Mouse (Mus musculus): Measurements from ENCODE around the gene Syt1.

Gene Syt1

GRCm38 (mm10) chr10:108765564-108765963 is 245.2 kb downstream of the Syt1 start:
- DNase-seq (ENCODE audit: low read depth, low spot score): no peak

GRCm38 (mm10) chr10:108763722-108764121 is 247.1 kb downstream of the Syt1 start:
- no peak for DNase-seq (ENCODE audit: low read depth, low spot score)

- DNase-seq (ENCODE audit: low read depth, low spot score): no peak
Measured at GRCm38 (mm10) chr10:108753304-108753703, 257.5 kb downstream of the Syt1 start.

- DNase-seq (ENCODE audit: low read depth, low spot score): no peak
Measured at GRCm38 (mm10) chr10:108743759-108744158, 267.0 kb downstream of the Syt1 start.

GRCm38 (mm10) chr10:108733982-108734381 is 276.8 kb downstream of the Syt1 start:
- DNase-seq (ENCODE audit: low read depth, low spot score): peak; percentile 9

GRCm38 (mm10) chr10:108728961-108729360 is 281.8 kb downstream of the Syt1 start:
- no peak for DNase-seq (ENCODE audit: low read depth, low spot score)

- DNase-seq (ENCODE audit: low read depth, low spot score): no peak
Measured at GRCm38 (mm10) chr10:108726391-108726790, 284.4 kb downstream of the Syt1 start.

- no peak for DNase-seq (ENCODE audit: low read depth, low spot score)
Measured at GRCm38 (mm10) chr10:108724878-108725277, 285.9 kb downstream of the Syt1 start.

GRCm38 (mm10) chr10:108710514-108710913 is 300.3 kb downstream of the Syt1 start:
- DNase-seq (ENCODE audit: low read depth, low spot score): no peak

- no peak for DNase-seq (ENCODE audit: low read depth, low spot score)
Measured at GRCm38 (mm10) chr10:108705658-108706057, 305.1 kb downstream of the Syt1 start.

GRCm38 (mm10) chr10:108701361-108702128 is 309.2 kb downstream of the Syt1 start:
- DNase-seq (ENCODE audit: low read depth, low spot score): no peak

- no peak for DNase-seq (ENCODE audit: low read depth, low spot score)
Measured at GRCm38 (mm10) chr10:108699946-108700345, 310.8 kb downstream of the Syt1 start, which contains the start of gene Gm5136. TSS of gene Gm5136 (minus strand) at chr10:108700160.

GRCm38 (mm10) chr10:108697062-108697461 is 313.7 kb downstream of the Syt1 start:
- no peak for DNase-seq (ENCODE audit: low read depth, low spot score)

GRCm38 (mm10) chr10:108690954-108691353 is 319.8 kb downstream of the Syt1 start:
- no peak for DNase-seq (ENCODE audit: low read depth, low spot score)

GRCm38 (mm10) chr10:108686696-108687095 is 324.1 kb downstream of the Syt1 start:
- DNase-seq (ENCODE audit: low read depth, low spot score): no peak

GRCm38 (mm10) chr10:108679675-108680390 is 330.9 kb downstream of the Syt1 start:
- no peak for DNase-seq (ENCODE audit: low read depth, low spot score)

GRCm38 (mm10) chr10:108677053-108677452 is 333.7 kb downstream of the Syt1 start:
- no peak for DNase-seq (ENCODE audit: low read depth, low spot score)

- DNase-seq (ENCODE audit: low read depth, low spot score): no peak
Measured at GRCm38 (mm10) chr10:108668944-108669343, 341.8 kb downstream of the Syt1 start.

GRCm38 (mm10) chr10:108660295-108660694 is 350.5 kb downstream of the Syt1 start:
- DNase-seq (ENCODE audit: low read depth, low spot score): no peak

- no peak for DNase-seq (ENCODE audit: low read depth, low spot score)
Measured at GRCm38 (mm10) chr10:108658300-108658699, 352.5 kb downstream of the Syt1 start.

- no peak for DNase-seq (ENCODE audit: low read depth, low spot score)
Measured at GRCm38 (mm10) chr10:108657669-108658068, 353.1 kb downstream of the Syt1 start.

- DNase-seq (ENCODE audit: low read depth, low spot score): no peak
Measured at GRCm38 (mm10) chr10:108656898-108657297, 353.9 kb downstream of the Syt1 start.

- no peak for DNase-seq (ENCODE audit: low read depth, low spot score)
Measured at GRCm38 (mm10) chr10:108655074-108655473, 355.7 kb downstream of the Syt1 start.

All from WW6 (cell line).